Mouse (Mus musculus) left cerebral cortex, adult 2 months (tissue): ENCODE results near the gene Slco1a4. TPM values are rescaled to one million over a fixed set of nuclear protein-coding genes. Genes with fewer than 3 reads are reported as not detected.

Experiments
- DNase-seq, 2 experiments: peaks; one replicate each; pipeline ENCODE4 v3.0.0; 2021 to 2022; ENCODE audit warnings: low spot score in 2 of 2, mixed read lengths in 1 of 2; ENCODE audit errors: extremely low spot score in 1 of 2
- H3K27ac ChIP-seq: fragments of 200-600 bp; 2 replicates; pipeline ENCODE4 v1.8.1; 2022
- H3K4me3 ChIP-seq: fragments of 200-600 bp; 2 replicates; pipeline ENCODE4 v1.8.1; 2022
- CTCF ChIP-seq: fragments of 200-600 bp; IDR thresholded peaks from 2 replicates; pipeline ENCODE4 v1.8.1; 2022; ENCODE audit warnings: antibody characterized with exemption, mild to moderate bottlenecking, moderate library complexity
- intact Hi-C: fragments of 180-260 bp; cut with DNase I; formaldehyde crosslinking; loops from one replicate; pipeline ENCODE4 v1.15.1; 2025
- total RNA-seq, 2 experiments: library from RNA; stranded (reverse); gene quantifications; 2 replicates each; pipeline ENCODE4 v1.2.3; 2021

Slco1a4 gene
- total RNA-seq, 2 experiments from 2014 or later, result 29.0 to 49.8 TPM

- intact Hi-C loops, result no loop called here
- TF ChIP-seq CTCF, result no peak
- no peak for DNase-seq
Measured at GRCm38 (mm10) chr6:141774476-141774875, 81.5 kb downstream of the Slco1a4 start.

DNA sequence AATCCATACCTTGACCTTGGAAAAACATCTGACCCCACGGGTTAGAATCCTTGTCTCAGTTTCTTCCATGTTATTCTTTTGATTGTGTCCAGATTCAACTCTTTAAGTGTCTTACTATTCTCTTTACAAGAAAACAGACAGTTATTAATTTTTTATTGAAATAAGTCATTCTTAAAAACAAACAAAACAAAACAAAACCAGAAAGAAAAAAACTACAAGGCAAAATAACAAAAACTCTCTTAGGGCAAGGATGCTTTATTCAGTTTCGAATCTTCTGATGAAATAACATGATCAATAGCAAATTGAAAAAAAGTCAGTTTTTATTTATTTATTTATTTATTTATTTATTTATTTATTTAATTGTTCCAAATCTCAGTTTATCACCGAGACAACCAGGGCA is 82.3 kb downstream of the Slco1a4 start, which contains the start of gene Gm5724:
Gene Gm5724 (minus strand): TSS at position 101 of the 400 bp plus-strand sequence.
- DNase-seq, result no peak
- intact Hi-C loops, result no loop called here
- no peak for TF ChIP-seq CTCF
- no peak within 1 kb of the TSS for H3K27ac ChIP-seq
- H3K4me3 ChIP-seq, result no peak within 1 kb of the TSS

More at GRCm38 (mm10) chr6:141774476-141774875, 81.5 kb downstream of the Slco1a4 start:
- Histone ChIP-seq H3K4me3 (no peak overlapping the region), H3K27ac (no peak overlapping the region)

Other genes starting within 250 kb of the Slco1a4 start
- gene Slco1b2, start 226.7 kb downstream of the Slco1a4 start, total RNA-seq, result 1 to 10 TPM in 1 of 2 experiments, under 1 TPM in 1; 0.23 to 2.3 TPM
- gene Gm5724, start 82.4 kb downstream of the Slco1a4 start, total RNA-seq, result not detected
- not detected for gene Slco1a1, start 90.8 kb upstream of the Slco1a4 start, total RNA-seq
- gene Gm6614, start 155.2 kb upstream of the Slco1a4 start, total RNA-seq, result not detected